8 mouse cellular contexts compared by ENCODE assay signal in genomic region chr2:168170167-168170685, GRCm38 (mm10). TPM values are rescaled to one million over a fixed set of nuclear protein-coding genes. Genes with fewer than 3 reads are reported as not detected.
DNase-seq lines count a peak whose midpoint lies in the region; ATAC-seq and TF ChIP-seq lines count a peak whose summit lies in the region.

No protein-coding gene starts in this region.

- peak; percentile 78 for DNase-seq in 3134 (ENCODE audit: extremely low read depth, insufficient read length, low spot score)
- DNase-seq in heart, postnatal 0 days (ENCODE audit: low spot score) = peak; percentile 85
- DNase-seq in kidney, postnatal 14 days = peak; percentile 83
- DNase-seq in spleen, adult 12 weeks (ENCODE audit: low spot score) = peak; percentile 63
- DNase-seq in right cerebral cortex, postnatal 14 days = no peak

- peak overlapping the region; percentile 65 for H3K4me2 ChIP-seq in heart, postnatal 0 days (ENCODE audit: low read depth, low read length)

- no peaks in the 10 kb centered on the region for H3K9me3 ChIP-seq in heart, postnatal 0 days (replicated peaks; ENCODE audit: control insufficient read depth, low read length)

- peak overlapping the region; percentile 42; the same call in 1 of the 2 replicates for H3K9ac ChIP-seq in heart, postnatal 0 days (replicated peaks; ENCODE audit: low read depth, low read length)

- no peaks in the 10 kb centered on the region; the same call in 1 of the 2 replicates for H3K36me3 ChIP-seq in heart, postnatal 0 days (replicated peaks; ENCODE audit: control insufficient read depth, insufficient read depth, low read length)
- H3K36me3 ChIP-seq in macrophage (ENCODE audit: inconsistent target) = no peaks in the 10 kb centered on the region

- no peak for TF ChIP-seq EP300 in heart, postnatal 0 days (IDR thresholded peaks at IDR 0.05; ENCODE audit: low read depth)

- 5% methylated on average over 13 of the region's 13 CpGs for WGBS in heart, postnatal 0 days
- 3% methylated on average over 13 of the region's 13 CpGs for WGBS in macrophage (ENCODE audit: missing documents)

- no peaks in the 10 kb centered on the region for H3K79me2 ChIP-seq in macrophage (ENCODE audit: inconsistent target)

- H3K4me1 ChIP-seq in heart, postnatal 0 days (ENCODE audit: control insufficient read depth, insufficient read depth) = peaks cover 19% of the 10 kb centered on the region

- ATAC-seq in activated CD4-positive, CD25-positive, alpha-beta regulatory T cell, adult 4 months = peak; percentile 93
- peak; percentile 96 for ATAC-seq in erythroblast, adult 5-6 weeks (replicated peaks; ENCODE audit: low FRiP score, poor library complexity, severe bottlenecking)
- ATAC-seq in heart, postnatal 0 days (ENCODE audit: insufficient read depth, low read depth) = peak; percentile 97

- H3K4me3 ChIP-seq in heart, postnatal 0 days (ENCODE audit: low read depth, low read length) = peak overlapping the region; percentile 44
- peak overlapping the region; percentile 38 for H3K4me3 ChIP-seq in macrophage (ENCODE audit: inconsistent target)

- H3K27me3 ChIP-seq in heart, postnatal 0 days (ENCODE audit: control insufficient read depth, insufficient read depth, low read length) = no peaks in the 10 kb centered on the region

- no peak for TF ChIP-seq CTCF in heart, postnatal 0 days (IDR thresholded peaks at IDR 0.05; ENCODE audit: low read depth)

- H3K27ac ChIP-seq in heart, postnatal 0 days (ENCODE audit: low read depth) = peak overlapping the region; percentile 75
- peak overlapping the region; percentile 34 for H3K27ac ChIP-seq in macrophage

RNA-seq across cellular contexts. Expression of gene Adnp, which starts 36.7 kb away (rescaled TPM):
- polyA plus RNA-seq in activated CD4-positive, CD25-positive, alpha-beta regulatory T cell, adult 4 months (2017; shearing (Covaris generic)) = 1 to 10 TPM in 1 of 2 experiments, under 1 TPM in 1; 0.63 to 4.7 TPM
- 10.6 and 12.7 TPM in 2 replicates for total RNA-seq in erythroblast, adult 5-6 weeks (2015; ENCODE audit: low replicate concordance)
- total RNA-seq in erythroblast, adult 5-6 weeks (2017; ENCODE audit: low replicate concordance) = 0.17 and 5.4 TPM in 2 replicates
- 11.2 and 28.2 TPM in 2 replicates for total RNA-seq in heart, postnatal 0 days (2014; rRNA removed; ENCODE audit: low replicate concordance)
- polyA plus RNA-seq in heart, postnatal 0 days (2015; fragmentation: Nextera tagmentation; extraction: Ambion mirVana) = 1.4 and 2.4 TPM in 2 replicates
- 10 to 100 TPM; 47.2 to 91.0 (median 71.6) TPM for total RNA-seq in macrophage (2018; cell fraction: chromatin; rRNA removed)
- 10 to 100 TPM in 25 of 26 experiments, 1 to 10 TPM in 1; 9.1 to 30.8 (median 16.7) TPM for total RNA-seq in macrophage (2018; cell fraction: cytosol; rRNA removed)
- total RNA-seq in macrophage (2018; cell fraction: nucleus; rRNA removed) = 10 to 100 TPM; 48.5 to 79.2 (median 61.0) TPM
- polyA plus RNA-seq in macrophage (2018) = 4.2 to 6.7 TPM (median 4.5 TPM) in 3 replicates

RNA-seq across cellular contexts. Expression of gene Gm20716, which starts 59.9 kb away (rescaled TPM):
- 10 to 100 TPM; 14.2 to 20.0 TPM for polyA plus RNA-seq in activated CD4-positive, CD25-positive, alpha-beta regulatory T cell, adult 4 months (2017; shearing (Covaris generic))
- total RNA-seq in erythroblast, adult 5-6 weeks (2015; ENCODE audit: low replicate concordance) = 15.5 and 30.9 TPM in 2 replicates
- total RNA-seq in erythroblast, adult 5-6 weeks (2017; ENCODE audit: low replicate concordance) = 29.1 and 31.1 TPM in 2 replicates
- 14.2 and 19.2 TPM in 2 replicates for total RNA-seq in heart, postnatal 0 days (2014; rRNA removed; ENCODE audit: low replicate concordance)
- 7.5 and 9.2 TPM in 2 replicates for polyA plus RNA-seq in heart, postnatal 0 days (2015; fragmentation: Nextera tagmentation; extraction: Ambion mirVana)
- 10 to 100 TPM; 11.8 to 43.9 (median 28.1) TPM for total RNA-seq in macrophage (2018; cell fraction: chromatin; rRNA removed)
- total RNA-seq in macrophage (2018; cell fraction: cytosol; rRNA removed) = 10 to 100 TPM; 21.9 to 37.2 (median 29.5) TPM
- 10 to 100 TPM; 12.9 to 41.1 (median 23.5) TPM for total RNA-seq in macrophage (2018; cell fraction: nucleus; rRNA removed)
- polyA plus RNA-seq in macrophage (2018) = 32.7 to 38.4 TPM (median 32.8 TPM) in 3 replicates
